13 mouse cellular contexts compared by ENCODE assay signal in genomic region chr12:5443730-5444129, GRCm38 (mm10).
DNase-seq lines count a peak whose midpoint lies in the region; ATAC-seq lines count a peak whose summit lies in the region.
"Had no signal": no experiment of that assay in that cellular context is flagged by ENCODE, and none has a peak within 500 bp of the region (broad histone marks: within the 10 kb centered on the region; RNA-seq: fewer than 3 reads in every experiment).

No protein-coding gene starts in this region.

- no peak overlapping the region for H3K4me2 ChIP-seq in hindbrain, embryonic 13.5 days
- no peak overlapping the region for H3K4me2 ChIP-seq in hindbrain, embryonic 12.5 days (replicated peaks)
- no peak overlapping the region for H3K4me2 ChIP-seq in forebrain, embryonic 16.5 days (ENCODE audit: low read length)
- no peak overlapping the region for H3K4me2 ChIP-seq in midbrain, embryonic 16.5 days (ENCODE audit: low read length)
- H3K4me2 ChIP-seq: limb, embryonic 13.5 days; lung, embryonic 15.5 days had no signal

- peak; percentile 8 for DNase-seq in cerebellum, adult 8-10 months
- DNase-seq in kidney, postnatal 25 days, result no peak
- DNase-seq in urinary bladder, postnatal 4 days (ENCODE audit: low spot score in 2 of 2), result no peak
- DNase-seq: heart, postnatal 14 days; kidney, adult 8-10 months had no signal

- no peak overlapping the region for H3K9ac ChIP-seq in hindbrain, embryonic 13.5 days
- H3K9ac ChIP-seq in hindbrain, embryonic 12.5 days, result no peak overlapping the region
- H3K9ac ChIP-seq in forebrain, embryonic 16.5 days (replicated peaks; ENCODE audit: low read depth, low read length), result no peak overlapping the region
- H3K9ac ChIP-seq in midbrain, embryonic 16.5 days (ENCODE audit: low read depth, low read length), result no peak overlapping the region
- H3K9ac ChIP-seq: limb, embryonic 13.5 days; lung, embryonic 15.5 days had no signal

- no peaks in the 10 kb centered on the region for H3K36me3 ChIP-seq in hindbrain, embryonic 13.5 days
- H3K36me3 ChIP-seq in hindbrain, embryonic 12.5 days, result no peaks in the 10 kb centered on the region
- H3K36me3 ChIP-seq in forebrain, embryonic 16.5 days (ENCODE audit: control insufficient read depth, insufficient read depth), result no peaks in the 10 kb centered on the region
- H3K36me3 ChIP-seq in midbrain, embryonic 16.5 days (ENCODE audit: control insufficient read depth, insufficient read depth, low read length), result no peaks in the 10 kb centered on the region
- H3K36me3 ChIP-seq: limb, embryonic 13.5 days; lung, embryonic 15.5 days had no signal

- ATAC-seq in hindbrain, embryonic 13.5 days (ENCODE audit: low FRiP score), result no peak
- no peak for ATAC-seq in hindbrain, embryonic 12.5 days (ENCODE audit: low FRiP score)
- no peak for ATAC-seq in forebrain, embryonic 16.5 days
- ATAC-seq in midbrain, embryonic 16.5 days, result peak; percentile 70
- no peak for ATAC-seq in activated CD4-positive, CD25-positive, alpha-beta regulatory T cell, adult 4 months
- ATAC-seq: CD4-positive, CD25-positive, alpha-beta regulatory T cell, adult 4 months had no signal

- no peaks in the 10 kb centered on the region for H3K27me3 ChIP-seq in hindbrain, embryonic 13.5 days
- H3K27me3 ChIP-seq in hindbrain, embryonic 12.5 days, result no peaks in the 10 kb centered on the region
- H3K27me3 ChIP-seq in forebrain, embryonic 16.5 days (replicated peaks; ENCODE audit: control insufficient read depth, insufficient read depth, low read length), result no peaks in the 10 kb centered on the region
- no peaks in the 10 kb centered on the region for H3K27me3 ChIP-seq in midbrain, embryonic 16.5 days (ENCODE audit: control insufficient read depth, insufficient read depth, low read depth, low read length)
- H3K27me3 ChIP-seq: limb, embryonic 13.5 days; lung, embryonic 15.5 days had no signal

- 40% methylated on average over 2 of the region's 2 CpGs for WGBS in hindbrain, embryonic 13.5 days
- WGBS in hindbrain, embryonic 12.5 days, result 49% methylated on average over 2 of the region's 2 CpGs
- 49% methylated on average over 2 of the region's 2 CpGs for WGBS in forebrain, embryonic 16.5 days
- WGBS in midbrain, embryonic 16.5 days, result 33% methylated on average over 2 of the region's 2 CpGs

- H3K9me3 ChIP-seq in hindbrain, embryonic 13.5 days, result no peaks in the 10 kb centered on the region
- H3K9me3 ChIP-seq in hindbrain, embryonic 12.5 days (replicated peaks), result no peaks in the 10 kb centered on the region
- H3K9me3 ChIP-seq in forebrain, embryonic 16.5 days (ENCODE audit: control insufficient read depth, low read length), result no peaks in the 10 kb centered on the region
- H3K9me3 ChIP-seq in midbrain, embryonic 16.5 days (replicated peaks; ENCODE audit: control insufficient read depth, low read length, poor library complexity, severe bottlenecking), result no peaks in the 10 kb centered on the region
- H3K9me3 ChIP-seq: limb, embryonic 13.5 days; lung, embryonic 15.5 days had no signal

- H3K4me1 ChIP-seq in hindbrain, embryonic 13.5 days (replicated peaks), result peaks cover 17% of the 10 kb centered on the region
- peaks cover 13% of the 10 kb centered on the region for H3K4me1 ChIP-seq in hindbrain, embryonic 12.5 days
- peaks cover 16% of the 10 kb centered on the region for H3K4me1 ChIP-seq in forebrain, embryonic 16.5 days (replicated peaks; ENCODE audit: control insufficient read depth, insufficient read depth, low read length)
- H3K4me1 ChIP-seq in midbrain, embryonic 16.5 days (ENCODE audit: control insufficient read depth, insufficient read depth, low read length), result peaks cover 8% of the 10 kb centered on the region; the same call in 1 of the 2 replicates
- H3K4me1 ChIP-seq: lung, embryonic 15.5 days had no signal

- no peak overlapping the region for H3K4me3 ChIP-seq in hindbrain, embryonic 13.5 days
- no peak overlapping the region for H3K4me3 ChIP-seq in hindbrain, embryonic 12.5 days
- no peak overlapping the region for H3K4me3 ChIP-seq in forebrain, embryonic 16.5 days (replicated peaks; ENCODE audit: low read length)
- no peak overlapping the region for H3K4me3 ChIP-seq in midbrain, embryonic 16.5 days (ENCODE audit: low read depth, low read length)
- H3K4me3 ChIP-seq: limb, embryonic 13.5 days; lung, embryonic 15.5 days had no signal

- H3K27ac ChIP-seq in hindbrain, embryonic 13.5 days, result peak overlapping the region; percentile 52
- H3K27ac ChIP-seq in hindbrain, embryonic 12.5 days, result no peak overlapping the region
- H3K27ac ChIP-seq in forebrain, embryonic 16.5 days (ENCODE audit: low read length), result peak overlapping the region; percentile 80
- H3K27ac ChIP-seq in midbrain, embryonic 16.5 days (ENCODE audit: low read length), result 0 out of 2 replicates have a peak overlapping the region, but pooled peaks have one; percentile 9
- H3K27ac ChIP-seq: limb, embryonic 13.5 days; lung, embryonic 15.5 days had no signal
